Mouse (Mus musculus): ENCODE results near the gene Sox30.
"Not testable (repeated sequence)": the region's sequence is repeated elsewhere in the genome, so short reads cannot be mapped to it uniquely, and the experiment has no call there.

DNA sequence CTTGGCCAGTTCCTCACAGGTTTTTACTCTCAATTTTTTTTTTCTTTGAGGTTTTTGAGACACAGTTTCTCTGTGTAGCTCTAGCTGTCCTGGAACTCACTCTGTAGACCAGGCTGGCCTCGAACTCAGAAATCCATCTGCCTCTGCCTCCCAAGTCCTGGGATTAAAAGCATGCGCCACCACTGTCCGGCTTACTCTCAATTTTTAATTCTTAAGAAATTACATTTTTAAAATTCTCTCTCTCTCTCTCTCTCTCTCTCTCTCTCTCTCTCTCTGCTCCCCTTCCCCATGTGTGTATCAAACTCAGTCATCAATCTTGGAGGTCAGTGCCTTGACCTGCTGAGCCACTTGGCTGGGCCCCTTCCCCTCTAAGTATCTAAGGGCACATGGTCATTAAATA, 73.3 kb downstream of the Sox30 start:
- TF ChIP-seq CTCF (IDR thresholded peaks at IDR 0.05; ENCODE audit: control insufficient read depth, insufficient read depth, insufficient replicate concordance, low read depth, low read length); POLR2A (IDR thresholded peaks at IDR 0.05; ENCODE audit: control insufficient read depth, low read depth, low read length): not testable (repeated sequence)

Data from testis, adult 2 months (tissue).